Mouse (Mus musculus) ovary, adult 10 weeks (tissue): Measurements from ENCODE around the gene Krtap4-13. TPM values are rescaled to one million over a fixed set of nuclear protein-coding genes. Genes with fewer than 3 reads are reported as not detected.

Experiments
- polyA plus RNA-seq: library from polyadenylated mRNA; stranded (reverse); fragments of 350-450 nt; fragmentation: Illumina TruSeq; extraction: RNeasy Lipid Tissue Mini Kit (QIAGEN cat#74804); gene quantifications from one replicate; pipeline ENCODE4 v1.2.3, GENCODE M21; 2014

The Krtap4-13 gene
- polyA plus RNA-seq = not detected

GRCm38 (mm10) chr11:99809792-99810191, at the start of gene Krtap4-13:
Gene Krtap4-13, minus strand, starts transcription at chr11:99809892.

DNA sequence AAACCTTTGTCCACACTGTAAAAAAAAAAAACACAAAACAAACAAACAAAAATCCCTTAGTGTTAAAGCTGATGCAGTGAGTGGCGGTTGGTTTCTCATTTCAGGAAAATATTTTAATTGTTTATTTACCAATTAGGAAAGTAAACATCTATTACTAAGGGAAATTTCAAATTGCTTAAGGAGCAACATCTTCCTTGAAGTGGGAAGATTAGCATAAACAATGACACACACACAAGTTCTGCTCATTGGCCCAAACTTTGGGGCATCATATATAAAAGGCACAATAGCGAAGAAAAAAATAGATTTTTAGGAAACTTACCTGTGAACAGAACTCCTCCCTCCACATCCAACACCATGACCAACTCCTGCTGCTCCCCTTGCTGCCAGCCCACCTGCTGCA, 47.9 kb upstream of the Krtap4-13 start, which contains the start of gene Gm11568:
TSS of gene Gm11568 (plus strand) at position 301 of the 400 bp plus-strand sequence.

DNA sequence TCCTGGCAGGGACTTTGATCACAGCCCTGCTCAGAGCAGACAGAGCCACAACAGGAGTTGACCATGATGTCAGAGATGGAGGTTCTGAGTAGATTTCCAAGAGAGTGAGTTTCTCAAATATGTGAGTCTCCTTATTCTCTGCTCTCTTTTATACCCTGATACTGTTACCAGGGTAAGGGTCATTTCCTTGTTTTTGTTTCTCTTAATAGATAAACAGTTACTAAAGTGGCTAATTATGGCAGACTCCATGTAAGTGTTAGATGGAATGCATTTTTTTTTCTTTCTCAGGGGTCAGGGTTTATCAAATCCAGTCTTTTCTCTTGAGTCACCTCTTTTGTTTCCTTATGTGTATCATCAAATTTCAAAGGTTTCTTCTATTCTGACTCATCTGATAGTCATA, 41.8 kb upstream of the Krtap4-13 start, which contains the start of gene Krtap4-16:
TSS of gene Krtap4-16 (minus strand) at position 101 of the 400 bp plus-strand sequence.

GRCm38 (mm10) chr11:99837966-99838365, 28.3 kb upstream of the Krtap4-13 start, which contains the start of gene 2300003K06Rik:
Gene 2300003K06Rik, minus strand, starts transcription at chr11:99838066.

GRCm38 (mm10) chr11:99815566-99815965, 5.9 kb upstream of the Krtap4-13 start, which contains the start of gene Gm11564:
Gene Gm11564, minus strand, starts transcription at chr11:99815666.

GRCm38 (mm10) chr11:99804346-99804745, 5.3 kb downstream of the Krtap4-13 start, which contains the start of gene Gm11554:
Gene Gm11554, minus strand, starts transcription at chr11:99804446.

GRCm38 (mm10) chr11:99798832-99799231, 10.9 kb downstream of the Krtap4-13 start, which contains the start of gene Gm11569:
Gene Gm11569, minus strand, starts transcription at chr11:99798932.

GRCm38 (mm10) chr11:99793367-99793766, 16.3 kb downstream of the Krtap4-13 start, which contains the start of gene Gm11596:
Gene Gm11596, minus strand, starts transcription at chr11:99793467.

GRCm38 (mm10) chr11:99784900-99785299, 24.8 kb downstream of the Krtap4-13 start, which contains the start of gene Krtap4-9:
Gene Krtap4-9, plus strand, starts transcription at chr11:99785200.

GRCm38 (mm10) chr11:99780604-99781003, 29.1 kb downstream of the Krtap4-13 start, which contains the start of gene Krtap4-8:
Gene Krtap4-8, minus strand, starts transcription at chr11:99780704.

DNA sequence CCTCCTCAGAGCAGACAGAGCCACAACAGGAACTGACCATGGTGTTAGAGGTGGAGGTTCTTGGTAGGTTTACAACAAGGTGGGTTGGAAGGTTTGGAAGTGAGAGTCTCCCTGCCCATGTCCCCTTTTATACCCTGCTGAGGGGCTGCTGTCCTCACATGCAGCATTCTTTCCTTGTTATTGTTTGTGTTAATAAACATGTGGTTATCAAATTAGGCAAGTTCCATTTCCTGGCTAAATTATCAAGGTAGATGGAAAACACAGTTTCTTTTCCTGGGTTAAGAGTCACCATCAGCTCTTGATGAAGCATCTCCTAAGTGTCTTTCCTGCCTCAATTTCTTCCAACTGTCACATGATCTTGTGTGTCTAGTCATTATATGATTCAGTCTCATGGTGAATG, 36.9 kb downstream of the Krtap4-13 start, which contains the start of gene Gm11595:
TSS of gene Gm11595 (minus strand) at position 101 of the 400 bp plus-strand sequence.

Other genes starting within 250 kb of the Krtap4-13 start
- gene Krtap3-1, start 243.3 kb downstream of the Krtap4-13 start, polyA plus RNA-seq = not detected
- not detected for gene Krtap1-5, start 228.9 kb downstream of the Krtap4-13 start, polyA plus RNA-seq
- gene Krtap1-4, start 226.2 kb downstream of the Krtap4-13 start, polyA plus RNA-seq = not detected
- not detected for gene Krtap1-3, start 218.6 kb downstream of the Krtap4-13 start, polyA plus RNA-seq
- not detected for gene Krtap9-3, start 211.8 kb downstream of the Krtap4-13 start, polyA plus RNA-seq
- not detected for gene Gm11938, start 206.6 kb downstream of the Krtap4-13 start, polyA plus RNA-seq
- gene Gm11937, start 199.7 kb downstream of the Krtap4-13 start, polyA plus RNA-seq = not detected
- not detected for gene Krtap2-4, start 195.0 kb downstream of the Krtap4-13 start, polyA plus RNA-seq
- gene Gm11562, start 189.5 kb downstream of the Krtap4-13 start, polyA plus RNA-seq = not detected
- not detected for gene Krtap4-1, start 181.7 kb downstream of the Krtap4-13 start, polyA plus RNA-seq
- gene Krtap4-2, start 174.8 kb downstream of the Krtap4-13 start, polyA plus RNA-seq = not detected
- gene Krtap4-7, start 165.8 kb downstream of the Krtap4-13 start, polyA plus RNA-seq = not detected
- gene Gm11555, start 159.7 kb downstream of the Krtap4-13 start, polyA plus RNA-seq = not detected
- not detected for gene Gm11563, start 150.9 kb downstream of the Krtap4-13 start, polyA plus RNA-seq
- gene Krtap4-6, start 143.9 kb downstream of the Krtap4-13 start, polyA plus RNA-seq = not detected
- not detected for gene Gm14190, start 119.2 kb downstream of the Krtap4-13 start, polyA plus RNA-seq
- not detected for gene Gm14180, start 75.6 kb downstream of the Krtap4-13 start, polyA plus RNA-seq
- gene Gm11595, start 37.0 kb downstream of the Krtap4-13 start, polyA plus RNA-seq = not detected
- gene Krtap4-8, start 29.2 kb downstream of the Krtap4-13 start, polyA plus RNA-seq = not detected
- gene Krtap4-9, start 24.7 kb downstream of the Krtap4-13 start, polyA plus RNA-seq = not detected
- gene Gm11596, start 16.4 kb downstream of the Krtap4-13 start, polyA plus RNA-seq = not detected
- not detected for gene Gm11569, start 11.0 kb downstream of the Krtap4-13 start, polyA plus RNA-seq
- gene Gm11554, start 5.4 kb downstream of the Krtap4-13 start, polyA plus RNA-seq = not detected
- gene Gm11564, start 5.8 kb upstream of the Krtap4-13 start, polyA plus RNA-seq = not detected
- not detected for gene 2300003K06Rik, start 28.2 kb upstream of the Krtap4-13 start, polyA plus RNA-seq
- gene Krtap4-16, start 41.7 kb upstream of the Krtap4-13 start, polyA plus RNA-seq = not detected
- not detected for gene Gm11568, start 48.0 kb upstream of the Krtap4-13 start, polyA plus RNA-seq
- gene Gm11559, start 54.6 kb upstream of the Krtap4-13 start, polyA plus RNA-seq = not detected
- gene Krtap9-1, start 63.5 kb upstream of the Krtap4-13 start, polyA plus RNA-seq = not detected
- not detected for gene Gm11567, start 69.3 kb upstream of the Krtap4-13 start, polyA plus RNA-seq
- gene Krtap31-1, start 98.0 kb upstream of the Krtap4-13 start, polyA plus RNA-seq = not detected
- not detected for gene Gm11565, start 104.9 kb upstream of the Krtap4-13 start, polyA plus RNA-seq
- not detected for gene Krtap31-2, start 126.4 kb upstream of the Krtap4-13 start, polyA plus RNA-seq
- not detected for gene Krtap9-5, start 138.6 kb upstream of the Krtap4-13 start, polyA plus RNA-seq
- not detected for gene Krtap29-1, start 169.2 kb upstream of the Krtap4-13 start, polyA plus RNA-seq
- gene Krtap16-1, start 176.7 kb upstream of the Krtap4-13 start, polyA plus RNA-seq = not detected
- not detected for gene Krtap17-1, start 184.1 kb upstream of the Krtap4-13 start, polyA plus RNA-seq
- not detected for gene Krt33a, start 206.3 kb upstream of the Krtap4-13 start, polyA plus RNA-seq
- not detected for gene Krt33b, start 220.0 kb upstream of the Krtap4-13 start, polyA plus RNA-seq
- not detected for gene Krt34, start 231.7 kb upstream of the Krtap4-13 start, polyA plus RNA-seq
- not detected for gene Krt31, start 240.7 kb upstream of the Krtap4-13 start, polyA plus RNA-seq